Mouse (Mus musculus) left cerebral cortex, adult 18-20 months (tissue): ENCODE measurements at regions not wholly inside any gene's neighbourhood (a gene's known extent, or its start where the extent isn't known, plus 50 kb on each side); places are given as distances from the start of the nearest gene placed in this dataset.

Experiments used
- DNase-seq, 2 experiments: peaks; one replicate each; pipeline ENCODE4 v3.0.0; 2021 to 2022; ENCODE audit warnings: low spot score in 2 of 2, mixed read lengths in 1 of 2

GRCm38 (mm10) chrX:158808526-158809144 is 401.5 kb upstream of the Rps6ka3 start:
- no peak for DNase-seq

GRCm38 (mm10) chrX:158813811-158814210 is 396.3 kb upstream of the Rps6ka3 start:
- no peak for DNase-seq

GRCm38 (mm10) chrX:158837546-158837945 is 372.6 kb upstream of the Rps6ka3 start:
- peak in 1 of 2 experiments; percentile 3 for DNase-seq

GRCm38 (mm10) chrX:158852308-158852707 is 357.8 kb upstream of the Rps6ka3 start:
- DNase-seq = peak; percentile 59 to 61
